Mouse (Mus musculus) spleen, adult 2 months (tissue): Measurements from ENCODE around the gene Crnkl1.

Experiments used
- CTCF ChIP-seq: fragments of 200-500 bp; IDR thresholded peaks from 2 replicates; pipeline ENCODE4 v1.5.1; 2011; ENCODE audit warnings: mild to moderate bottlenecking, inconsistent platforms; ENCODE audit not compliant: insufficient read depth, insufficient read length, insufficient replicate concordance; ENCODE audit errors: extremely low read depth
- POLR2A ChIP-seq: fragments of 200-500 bp; IDR thresholded peaks from 2 replicates; pipeline ENCODE4 v1.6.1; 2011; ENCODE audit warnings: low read depth, low read length, inconsistent platforms

DNA sequence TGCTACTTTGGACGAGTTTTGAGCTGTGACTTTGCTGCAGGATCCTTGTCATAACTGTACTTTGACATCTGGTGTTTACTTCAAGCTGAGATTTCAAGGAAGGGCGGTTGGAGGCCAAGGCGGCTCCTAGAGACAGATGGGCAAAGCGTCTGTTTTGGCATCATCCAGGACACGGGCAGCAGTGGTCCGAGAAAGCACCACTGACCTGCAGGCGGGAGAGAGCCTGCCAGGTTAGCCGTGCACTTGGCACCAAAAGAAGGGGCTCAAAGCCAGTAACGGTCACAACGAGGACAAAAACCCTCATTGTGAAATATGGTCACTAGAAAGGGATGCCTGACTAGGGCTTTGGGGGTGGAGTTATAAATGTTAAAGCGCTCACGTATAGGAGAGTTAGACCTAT lies 35.9 kb upstream of the Crnkl1 start:
- TF ChIP-seq POLR2A (no peak), CTCF (no peak)
